Mouse (Mus musculus) heart, adult 2 months (tissue): ENCODE results near the gene A3galt2. TPM values are rescaled to one million over a fixed set of nuclear protein-coding genes. Genes with fewer than 3 reads are reported as not detected.

Experiments
- DNase-seq, 2 experiments: peaks; one replicate each; pipeline ENCODE4 v3.0.0; 2021
- H3K27ac ChIP-seq: fragments of 200-600 bp; 2 replicates; pipeline ENCODE4 v1.8.1; 2022
- H3K27me3 ChIP-seq: fragments of 200-500 bp; 2 replicates; pipeline ENCODE4 v1.6.1; 2012; ENCODE audit warnings: mild to moderate bottlenecking, low read length, inconsistent platforms, mixed read lengths; ENCODE audit not compliant: control insufficient read depth, insufficient read depth
- H3K36me3 ChIP-seq: fragments of 200-500 bp; 2 replicates; pipeline ENCODE4 v1.6.1; 2012; ENCODE audit warnings: low read length, inconsistent platforms; ENCODE audit not compliant: control insufficient read depth, insufficient read depth
- H3K4me1 ChIP-seq: fragments of 200-500 bp; 2 replicates; pipeline ENCODE4 v1.6.1; 2011; ENCODE audit warnings: low read length; ENCODE audit not compliant: control insufficient read depth, insufficient read depth
- H3K4me3 ChIP-seq: fragments of 200-600 bp; 2 replicates; pipeline ENCODE4 v1.8.1; 2022
- H3K79me2 ChIP-seq: fragments of 200-500 bp; replicated peaks from 2 replicates; pipeline ENCODE4 v1.6.1; 2012; ENCODE audit warnings: mild to moderate bottlenecking, inconsistent platforms, low read length, moderate library complexity, mixed read lengths; ENCODE audit not compliant: control insufficient read depth, insufficient read depth
- H3K9ac ChIP-seq: fragments of 200-500 bp; 2 replicates; pipeline ENCODE4 v1.6.1; 2012; ENCODE audit warnings: low read depth, mild to moderate bottlenecking, control low read depth, inconsistent platforms, low read length, mixed read lengths
- CTCF ChIP-seq: fragments of 200-600 bp; IDR thresholded peaks from 2 replicates; pipeline ENCODE4 v1.8.1; 2022; ENCODE audit warnings: antibody characterized with exemption, mild to moderate bottlenecking, moderate library complexity
- EP300 ChIP-seq: fragments of 200-500 bp; IDR thresholded peaks from 2 replicates; pipeline ENCODE4 v1.6.1; 2011; ENCODE audit warnings: low read depth, low read length, control low read depth; ENCODE audit not compliant: insufficient read depth
- POLR2A ChIP-seq: fragments of 200-500 bp; IDR thresholded peaks from 2 replicates; pipeline ENCODE4 v1.6.1; 2011; ENCODE audit warnings: mild to moderate bottlenecking, low read depth, low read length, control low read depth; ENCODE audit not compliant: insufficient read depth
- WGBS: fragments of 180-500 bp; shearing (Covaris S2); methylation state at CpG from one replicate; pipeline ENCODE4 v1.1.7; 2018; 5-methylcytosine and 5-hydroxymethylcytosine counted together
- intact Hi-C: fragments of 180-260 bp; cut with DNase I; formaldehyde crosslinking; loops from one replicate; pipeline ENCODE4 v1.15.1; 2025
- polyA plus RNA-seq: library from polyadenylated mRNA; depleted of rRNA; stranded (reverse); fragments of >200 nt; gene quantifications from 2 replicates; pipeline ENCODE4 v1.2.3, GENCODE M21; 2012
- total RNA-seq, 2 experiments: library from RNA; stranded (reverse); gene quantifications; 2 replicates each; pipeline ENCODE4 v1.2.3; 2021

The A3galt2 gene
- total and polyA plus RNA-seq, 3 experiments, result 0.08 to 0.37 (median 0.16) TPM

DNA sequence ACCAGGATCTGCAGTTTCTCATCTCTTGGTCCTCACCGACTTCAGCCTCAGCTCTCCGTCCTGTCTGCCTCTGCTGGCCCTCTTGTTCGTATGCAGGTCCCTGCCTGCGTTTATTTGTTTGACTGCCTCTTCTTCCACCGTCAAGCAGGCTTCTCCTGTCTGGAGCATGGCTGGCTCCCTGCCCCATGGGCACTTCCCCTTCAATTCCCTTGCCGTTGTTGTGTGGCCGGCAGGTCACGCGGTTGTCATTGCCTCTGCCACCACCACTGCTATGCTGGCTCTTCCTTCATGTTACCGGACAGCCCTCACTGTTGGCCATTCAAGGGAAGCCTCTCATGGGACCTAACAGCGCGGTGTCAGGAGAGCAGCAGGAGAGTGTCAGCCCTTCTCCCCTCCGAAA lies 13.0 kb downstream of the A3galt2 start:
- Histone ChIP-seq H3K9ac (no peak overlapping the region), H3K27me3 (no peaks in the 10 kb centered on the region), H3K79me2 (no peaks in the 10 kb centered on the region), H3K4me1 (peaks cover 4% of the 10 kb centered on the region), H3K36me3 (no peaks in the 10 kb centered on the region), H3K4me3 (no peak overlapping the region), H3K27ac (no peak overlapping the region)
- intact Hi-C loops, result no loop called here
- WGBS, result 55% methylated on average over 13 of the region's 13 CpGs
- DNase-seq, result peak; percentile 31 to 45
- TF ChIP-seq POLR2A, result no peak
- TF ChIP-seq CTCF, result no peak
- no peak for TF ChIP-seq EP300

DNA sequence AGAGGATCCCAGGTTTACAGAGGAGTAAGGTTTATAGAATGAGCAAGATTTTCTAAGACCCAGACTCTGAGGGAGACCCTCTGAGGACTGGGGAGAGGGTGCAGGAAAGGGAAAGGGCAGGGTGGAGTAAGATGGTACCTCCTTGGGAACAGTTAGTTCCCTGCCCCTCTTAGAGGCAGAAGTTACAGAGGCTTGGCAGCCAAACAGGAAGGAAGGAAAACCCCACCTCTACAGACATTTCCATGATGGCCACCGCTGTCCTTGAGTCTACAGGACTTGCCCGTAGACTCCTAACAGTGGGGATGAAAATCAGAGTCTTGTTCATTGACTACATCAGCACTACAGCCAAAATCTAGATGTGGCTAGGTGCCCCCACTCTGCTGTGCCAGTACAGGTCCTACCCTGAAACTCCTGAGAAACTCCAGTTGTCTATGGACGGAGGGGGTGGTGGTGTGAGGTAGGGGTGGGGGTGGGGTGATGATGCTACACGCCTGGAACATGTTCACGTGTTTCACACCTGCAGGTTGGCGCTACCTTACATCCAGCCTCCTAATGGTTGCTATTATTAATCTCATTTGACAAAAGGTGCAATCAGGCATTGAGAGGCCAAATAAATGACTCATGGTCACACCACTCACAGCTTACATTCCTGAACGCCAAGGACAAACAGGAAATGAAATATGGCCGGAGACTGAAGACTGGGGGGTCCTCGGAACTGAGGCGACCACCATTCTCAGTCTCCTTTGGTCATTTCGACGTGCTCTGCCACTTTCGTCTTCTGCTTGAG lies 14.6 kb downstream of the A3galt2 start:
- no peak overlapping the region for H3K9ac ChIP-seq
- no peak overlapping the region for H3K4me3 ChIP-seq
- H3K36me3 ChIP-seq, result no peaks in the 10 kb centered on the region
- 63% methylated on average over 13 of the region's 13 CpGs for WGBS
- H3K27me3 ChIP-seq, result no peaks in the 10 kb centered on the region
- no peak overlapping the region for H3K27ac ChIP-seq
- no peak for TF ChIP-seq POLR2A
- no peak for TF ChIP-seq EP300
- TF ChIP-seq CTCF, result no peak
- H3K4me1 ChIP-seq, result peaks cover 4% of the 10 kb centered on the region
- intact Hi-C loops, result loop anchor here (10.0 kb wide), 1 partner anchor 155 kb away; the partner anchor contains the start of genes Tlr12 and Zscan20
- no peaks in the 10 kb centered on the region for H3K79me2 ChIP-seq
- no peak for DNase-seq

DNA sequence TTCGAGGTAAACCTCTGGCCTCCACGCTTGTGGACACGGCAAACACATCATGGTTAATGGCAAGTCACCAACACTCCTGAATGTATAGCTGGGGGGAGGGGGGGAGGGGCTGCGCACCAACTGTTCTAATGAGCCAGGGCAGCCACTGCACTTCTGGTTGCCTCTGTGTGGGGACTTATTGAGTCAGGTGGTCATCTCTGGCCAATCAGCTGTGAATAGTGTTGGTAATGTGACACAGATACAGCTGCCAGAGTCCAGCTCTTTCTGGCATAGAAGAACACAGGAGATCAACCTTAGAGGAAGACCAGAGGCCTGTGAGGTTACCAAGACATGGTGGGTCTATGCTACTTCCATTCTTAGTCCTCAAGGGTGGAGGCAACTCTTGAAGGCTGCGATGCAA lies 15.5 kb downstream of the A3galt2 start:
- H3K27me3 ChIP-seq, result no peaks in the 10 kb centered on the region
- H3K4me1 ChIP-seq, result peaks cover 4% of the 10 kb centered on the region
- no peak for TF ChIP-seq CTCF
- TF ChIP-seq POLR2A, result no peak
- no peak for TF ChIP-seq EP300
- H3K27ac ChIP-seq, result no peak overlapping the region
- no peak for DNase-seq
- H3K36me3 ChIP-seq, result no peaks in the 10 kb centered on the region
- intact Hi-C loops, result loop anchor here (10.0 kb wide), 1 partner anchor 156 kb away; the partner anchor contains the start of genes Tlr12 and Zscan20
- H3K79me2 ChIP-seq, result no peaks in the 10 kb centered on the region
- no peak overlapping the region for H3K4me3 ChIP-seq
- WGBS, result 83% methylated on average over 5 of the region's 5 CpGs
- H3K9ac ChIP-seq, result no peak overlapping the region

DNA sequence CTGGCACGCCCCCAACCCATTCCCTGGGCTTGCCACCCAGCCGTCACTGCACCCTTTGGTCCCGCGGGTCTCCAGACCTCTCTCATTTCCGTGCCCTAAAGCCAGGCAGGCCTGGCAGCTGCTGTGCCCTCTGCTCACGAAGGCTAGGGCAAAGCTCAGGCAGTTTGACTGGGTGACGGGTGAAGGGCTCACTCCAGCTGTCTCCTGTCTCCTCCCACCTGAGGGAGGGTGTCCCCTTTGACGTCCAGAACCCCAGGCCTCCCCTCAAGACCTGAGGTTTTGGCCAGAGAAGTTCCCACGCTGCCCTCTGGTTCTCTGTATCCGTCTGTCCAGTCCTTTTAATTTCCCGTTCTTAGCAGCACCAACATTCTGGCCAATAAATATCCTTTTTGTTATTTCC lies 18.7 kb downstream of the A3galt2 start:
- H3K4me3 ChIP-seq, result no peak overlapping the region
- no peak for TF ChIP-seq CTCF
- TF ChIP-seq EP300, result no peak
- TF ChIP-seq POLR2A, result no peak
- WGBS, result 92% methylated on average over 11 of the region's 11 CpGs
- H3K9ac ChIP-seq, result no peak overlapping the region
- H3K27ac ChIP-seq, result no peak overlapping the region
- H3K36me3 ChIP-seq, result no peaks in the 10 kb centered on the region
- peaks cover 4% of the 10 kb centered on the region for H3K4me1 ChIP-seq
- no peaks in the 10 kb centered on the region for H3K27me3 ChIP-seq
- intact Hi-C loops, result loop anchor here (10.0 kb wide), 1 partner anchor 159 kb away; the partner anchor contains the start of genes Tlr12 and Zscan20
- no peaks in the 10 kb centered on the region for H3K79me2 ChIP-seq
- no peak for DNase-seq

DNA sequence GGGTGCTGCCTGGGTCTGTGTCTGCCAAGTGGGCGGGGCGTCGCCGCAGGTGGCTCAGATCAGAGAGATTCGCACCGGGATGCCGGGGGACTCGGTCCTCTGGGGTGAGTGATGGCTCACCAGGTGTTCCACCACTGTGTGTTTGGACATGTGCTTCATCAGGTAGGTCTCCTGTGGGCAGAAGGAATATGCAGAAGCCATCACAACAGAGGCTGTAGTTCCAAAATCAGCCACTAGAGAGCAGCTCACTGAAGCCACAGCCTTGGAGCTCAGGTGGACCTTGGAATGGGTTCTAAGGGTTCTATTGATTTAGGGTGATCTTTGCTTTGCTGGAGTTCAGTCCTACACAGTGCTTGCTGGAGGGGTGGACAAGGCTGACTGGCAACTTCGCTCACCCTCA lies 19.3 kb downstream of the A3galt2 start:
- Histone ChIP-seq H3K27me3 (no peaks in the 10 kb centered on the region), H3K36me3 (no peaks in the 10 kb centered on the region), H3K4me3 (no peak overlapping the region), H3K27ac (no peak overlapping the region), H3K9ac (no peak overlapping the region), H3K79me2 (no peaks in the 10 kb centered on the region), H3K4me1 (peaks cover 3% of the 10 kb centered on the region)
- peak; percentile 30 to 48 for DNase-seq
- 95% methylated on average over 9 of the region's 9 CpGs for WGBS
- intact Hi-C loops, result loop anchor here (10.0 kb wide), 1 partner anchor 160 kb away; the partner anchor contains the start of genes Tlr12 and Zscan20
- TF ChIP-seq CTCF (peak; percentile 92), EP300 (no peak), POLR2A (no peak)
